Mouse (Mus musculus) MEL (cell line): ENCODE measurements at regions not wholly inside any gene's neighbourhood (a gene's known extent, or its start where the extent isn't known, plus 50 kb on each side); places are given as distances from the start of the nearest gene placed in this dataset.

ENCODE experiments used
- DNase-seq: peaks from one replicate; pipeline ENCODE4 v3.0.0; 2011; ENCODE audit warnings: low read depth, low spot score
- H3K27ac ChIP-seq: 2 replicates; pipeline ENCODE4 v1.5.1; 2012; ENCODE audit warnings: low read depth, mild to moderate bottlenecking, control low read depth, low read length, moderate library complexity; ENCODE audit not compliant: control insufficient read depth
- H3K27me3 ChIP-seq, 2 experiments: fragments of 150-350 bp in 1 of 2; sonication (generic) in 1 of 2; 2 replicates each; pipeline ENCODE4 v1.6.1; 2012; ENCODE audit warnings: low read length in 2 of 2, mild to moderate bottlenecking in 2 of 2, improper control_type of control experiment in 1 of 2, moderate library complexity in 1 of 2; ENCODE audit not compliant: insufficient read depth in 2 of 2, control insufficient read depth in 1 of 2
- H3K36me3 ChIP-seq, 2 experiments: 2 replicates each; pipeline ENCODE4 v1.6.1; 2012 to 2014; ENCODE audit warnings: low read length in 2 of 2, improper control_type of control experiment in 1 of 2, inconsistent platforms in 1 of 2, mild to moderate bottlenecking in 1 of 2; ENCODE audit not compliant: insufficient read depth in 2 of 2, control insufficient read depth in 1 of 2
- H3K4me1 ChIP-seq, 2 experiments: fragments of 150-350 bp in 1 of 2; sonication (generic) in 1 of 2; 2 replicates each; pipeline ENCODE4 v1.6.1; 2012; ENCODE audit warnings: low read length in 2 of 2, improper control_type of control experiment in 1 of 2, mild to moderate bottlenecking in 1 of 2; ENCODE audit not compliant: insufficient read depth in 2 of 2, control insufficient read depth in 1 of 2
- H3K4me3 ChIP-seq, 2 experiments: fragments of 150-350 bp in 1 of 2; sonication (generic) in 1 of 2; 2 replicates each; pipeline ENCODE4 v1.5.1; 2012; ENCODE audit warnings: low read depth in 2 of 2, low read length in 2 of 2, mild to moderate bottlenecking in 2 of 2, moderate library complexity in 2 of 2, control low read depth in 1 of 2, improper control_type of control experiment in 1 of 2; ENCODE audit not compliant: control insufficient read depth in 1 of 2, insufficient read depth in 1 of 2
- H3K79me2 ChIP-seq: 2 replicates; pipeline ENCODE4 v1.6.1; 2012; ENCODE audit warnings: mild to moderate bottlenecking, low read length, moderate library complexity; ENCODE audit not compliant: control insufficient read depth, poor library complexity, insufficient read depth
- H3K9ac ChIP-seq: 2 replicates; pipeline ENCODE4 v1.6.1; 2012; ENCODE audit warnings: low read depth, mild to moderate bottlenecking, control low read depth, low read length, moderate library complexity; ENCODE audit not compliant: control insufficient read depth, poor library complexity, severe bottlenecking
- H3K9me3 ChIP-seq: fragments of 150-350 bp; sonication (generic); replicated peaks from 2 replicates; pipeline ENCODE4 v1.6.1; 2012; ENCODE audit warnings: mild to moderate bottlenecking, low read length, improper control_type of control experiment, moderate library complexity; ENCODE audit not compliant: insufficient read depth
- CHD1 ChIP-seq: IDR thresholded peaks from 2 replicates; pipeline ENCODE4 v1.6.1; 2012; ENCODE audit warnings: low read depth, mild to moderate bottlenecking, inconsistent platforms, low read length, improper control_type of control experiment
- CHD2 ChIP-seq: IDR thresholded peaks from 2 replicates; pipeline ENCODE4 v1.6.1; 2011; ENCODE audit warnings: low read length, improper control_type of control experiment
- CTCF ChIP-seq, 3 experiments: IDR thresholded peaks in 2 of 3; conservative IDR thresholded peaks in 1 of 3; 2 replicates each; pipeline ENCODE4 v1.5.1; 2011 to 2012; ENCODE audit warnings: low read length in 3 of 3, low read depth in 2 of 3, mild to moderate bottlenecking in 2 of 3, improper control_type of control experiment in 1 of 3, inconsistent platforms in 1 of 3, mixed read lengths in 1 of 3, moderate library complexity in 1 of 3; ENCODE audit not compliant: control insufficient read depth in 1 of 3, insufficient read depth in 1 of 3, poor library complexity in 1 of 3, severe bottlenecking in 1 of 3
- E2F4 ChIP-seq: IDR thresholded peaks from 2 replicates; pipeline ENCODE4 v1.6.1; 2011; ENCODE audit warnings: low read depth, low read length, improper control_type of control experiment, borderline replicate concordance
- EP300 ChIP-seq, 2 experiments: IDR thresholded peaks; 2 replicates each; pipeline ENCODE4 v1.6.1; 2011; ENCODE audit warnings: improper control_type of control experiment in 2 of 2, low read length in 2 of 2, low read depth in 1 of 2, mild to moderate bottlenecking in 1 of 2
- ETS1 ChIP-seq: IDR thresholded peaks from 2 replicates; pipeline ENCODE4 v1.6.1; 2012; ENCODE audit warnings: low read depth, mild to moderate bottlenecking, inconsistent platforms, low read length, improper control_type of control experiment, moderate library complexity
- GABPA ChIP-seq: IDR thresholded peaks from 2 replicates; pipeline ENCODE4 v1.6.1; 2012; ENCODE audit warnings: low read depth, mild to moderate bottlenecking, inconsistent platforms, low read length, improper control_type of control experiment, moderate library complexity
- GATA1 ChIP-seq: IDR thresholded peaks from 2 replicates; pipeline ENCODE4 v1.6.1; 2011; ENCODE audit warnings: low read depth, low read length, improper control_type of control experiment
- MYB ChIP-seq: IDR thresholded peaks from 2 replicates; pipeline ENCODE4 v1.6.1; 2011; ENCODE audit warnings: mild to moderate bottlenecking, low read depth, low read length, improper control_type of control experiment
- MYC ChIP-seq: IDR thresholded peaks from 2 replicates; pipeline ENCODE4 v1.6.1; 2011; ENCODE audit warnings: low read depth, mild to moderate bottlenecking, low read length, improper control_type of control experiment, moderate library complexity
- NRF1 ChIP-seq: IDR thresholded peaks from 2 replicates; pipeline ENCODE4 v1.6.1; 2014; ENCODE audit warnings: low read depth, mild to moderate bottlenecking, inconsistent platforms, low read length, improper control_type of control experiment, moderate library complexity; ENCODE audit not compliant: poor library complexity, insufficient read depth, severe bottlenecking
- POLR2A ChIP-seq, 2 experiments: IDR thresholded peaks; 2 replicates each; pipeline ENCODE4 v1.6.1; 2011 to 2012; ENCODE audit warnings: low read length in 2 of 2, mild to moderate bottlenecking in 2 of 2, control low read depth in 1 of 2, improper control_type of control experiment in 1 of 2, low read depth in 1 of 2, moderate library complexity in 1 of 2; ENCODE audit not compliant: control insufficient read depth in 1 of 2, insufficient read depth in 1 of 2, poor library complexity in 1 of 2
- RCOR1 ChIP-seq: IDR thresholded peaks from 2 replicates; pipeline ENCODE4 v1.6.1; 2012; ENCODE audit warnings: low read depth, mild to moderate bottlenecking, inconsistent platforms, low read length, improper control_type of control experiment
- SIN3A ChIP-seq: IDR thresholded peaks from 2 replicates; pipeline ENCODE4 v1.6.1; 2012; ENCODE audit warnings: low read length, improper control_type of control experiment, inconsistent platforms
- TAL1 ChIP-seq: IDR thresholded peaks from 2 replicates; pipeline ENCODE4 v1.6.1; 2012; ENCODE audit warnings: mild to moderate bottlenecking, inconsistent platforms, low read length, moderate library complexity, mixed read lengths
- TCF12 ChIP-seq: IDR thresholded peaks from 2 replicates; pipeline ENCODE4 v1.6.1; 2014; ENCODE audit warnings: low read depth, mild to moderate bottlenecking, inconsistent platforms, low read length, improper control_type of control experiment, moderate library complexity
- USF1 ChIP-seq: IDR thresholded peaks from 2 replicates; pipeline ENCODE4 v1.6.1; 2014; ENCODE audit warnings: low read depth, mild to moderate bottlenecking, inconsistent platforms, low read length, improper control_type of control experiment, moderate library complexity
- USF2 ChIP-seq, 2 experiments: IDR thresholded peaks; 2 replicates each; pipeline ENCODE4 v1.6.1; 2011 to 2012; ENCODE audit warnings: improper control_type of control experiment in 2 of 2, low read length in 2 of 2, borderline replicate concordance in 1 of 2, inconsistent platforms in 1 of 2, low read depth in 1 of 2, mild to moderate bottlenecking in 1 of 2; ENCODE audit not compliant: insufficient read depth in 1 of 2
- ZKSCAN1 ChIP-seq: IDR thresholded peaks from 2 replicates; pipeline ENCODE4 v1.6.1; 2012; ENCODE audit warnings: low read depth, mild to moderate bottlenecking, inconsistent platforms, low read length, improper control_type of control experiment, moderate library complexity

- H3K4me3 ChIP-seq: no peak overlapping the region
- DNase-seq: no peak
- no peaks in the 10 kb centered on the region for H3K27me3 ChIP-seq
- H3K9me3 ChIP-seq: no peaks in the 10 kb centered on the region
- no peaks in the 10 kb centered on the region for H3K79me2 ChIP-seq
- no peaks in the 10 kb centered on the region for H3K36me3 ChIP-seq
- H3K27ac ChIP-seq: no peak overlapping the region
- TF ChIP-seq POLR2A (IDR thresholded peaks at IDR 0.05; ENCODE audit: control insufficient read depth in 1 of 2, insufficient read depth in 1 of 2, low read depth in 1 of 2, low read length in 2 of 2, poor library complexity in 1 of 2) (no peak), ETS1 (no peak), EP300 (IDR thresholded peaks at IDR 0.05; ENCODE audit: low read depth in 1 of 2, low read length in 2 of 2) (no peak), NRF1 (no peak), RCOR1 (no peak), USF2 (IDR thresholded peaks at IDR 0.05; ENCODE audit: borderline replicate concordance in 1 of 2, insufficient read depth in 1 of 2, low read depth in 1 of 2, low read length in 2 of 2) (no peak), TCF12 (no peak), GABPA (no peak), CHD1 (no peak), MYC (no peak), CTCF (IDR thresholded peaks at IDR 0.05 in 2 of 3, conservative IDR thresholded peaks at IDR 0.05 in 1 of 3; ENCODE audit: control insufficient read depth in 1 of 3, insufficient read depth in 1 of 3, low read depth in 2 of 3, low read length in 3 of 3, poor library complexity in 1 of 3, severe bottlenecking in 1 of 3) (no peak), MYB (no peak), CHD2 (no peak), TAL1 (no peak), E2F4 (no peak), SIN3A (no peak)
- H3K9ac ChIP-seq: no peak overlapping the region
- H3K4me1 ChIP-seq: no peaks in the 10 kb centered on the region
These were observed 103.9 kb upstream of the Kcnd2 start for GRCm38 (mm10) chr6:21111238-21111992.

- TF ChIP-seq CTCF (IDR thresholded peaks at IDR 0.05 in 2 of 3, conservative IDR thresholded peaks at IDR 0.05 in 1 of 3; ENCODE audit: control insufficient read depth in 1 of 3, insufficient read depth in 1 of 3, low read depth in 2 of 3, low read length in 3 of 3, poor library complexity in 1 of 3, severe bottlenecking in 1 of 3) (no peak), EP300 (IDR thresholded peaks at IDR 0.05; ENCODE audit: low read depth in 1 of 2, low read length in 2 of 2) (no peak), USF1 (no peak), CHD1 (no peak), ZKSCAN1 (no peak), GATA1 (no peak), POLR2A (IDR thresholded peaks at IDR 0.05; ENCODE audit: control insufficient read depth in 1 of 2, insufficient read depth in 1 of 2, low read depth in 1 of 2, low read length in 2 of 2, poor library complexity in 1 of 2) (no peak)
- DNase-seq: no peak
- H3K27me3 ChIP-seq: no peaks in the 10 kb centered on the region
- no peaks in the 10 kb centered on the region for H3K4me1 ChIP-seq
- H3K4me3 ChIP-seq: no peak overlapping the region
- H3K9ac ChIP-seq: no peak overlapping the region
- H3K27ac ChIP-seq: no peak overlapping the region
- no peaks in the 10 kb centered on the region for H3K9me3 ChIP-seq
- no peaks in the 10 kb centered on the region for H3K36me3 ChIP-seq
- no peaks in the 10 kb centered on the region for H3K79me2 ChIP-seq
These were observed 93.2 kb upstream of the Kcnd2 start for GRCm38 (mm10) chr6:21122119-21122518.
